Mouse (Mus musculus) telencephalon, adult 2 months (tissue): ENCODE data around the gene Dscam.

Experiments used
- DNase-seq: peaks from one replicate; pipeline ENCODE4 v3.0.0-alpha.2; 2011; ENCODE audit warnings: low read depth, low spot score

Dscam gene

DNA sequence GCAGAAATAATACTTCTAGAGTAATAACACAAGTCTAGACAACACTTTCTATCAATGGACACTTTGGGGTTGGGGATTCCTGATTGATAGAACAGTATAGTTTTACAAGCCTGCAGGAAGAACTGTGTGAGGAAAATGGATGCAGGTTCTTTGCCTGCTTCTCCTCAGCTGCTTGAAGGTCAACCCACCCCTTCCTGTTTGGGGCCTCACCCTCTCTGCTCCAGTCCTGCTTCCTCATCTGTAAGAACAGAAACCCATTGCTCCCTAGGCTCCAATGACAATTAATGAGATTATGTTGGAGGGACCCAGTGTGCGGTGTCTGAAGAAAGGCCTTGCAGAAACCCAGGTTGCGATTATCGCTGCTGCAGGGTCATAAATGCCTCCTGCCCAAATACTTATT is 446.4 kb downstream of the Dscam start:
- DNase-seq = no peak

DNA sequence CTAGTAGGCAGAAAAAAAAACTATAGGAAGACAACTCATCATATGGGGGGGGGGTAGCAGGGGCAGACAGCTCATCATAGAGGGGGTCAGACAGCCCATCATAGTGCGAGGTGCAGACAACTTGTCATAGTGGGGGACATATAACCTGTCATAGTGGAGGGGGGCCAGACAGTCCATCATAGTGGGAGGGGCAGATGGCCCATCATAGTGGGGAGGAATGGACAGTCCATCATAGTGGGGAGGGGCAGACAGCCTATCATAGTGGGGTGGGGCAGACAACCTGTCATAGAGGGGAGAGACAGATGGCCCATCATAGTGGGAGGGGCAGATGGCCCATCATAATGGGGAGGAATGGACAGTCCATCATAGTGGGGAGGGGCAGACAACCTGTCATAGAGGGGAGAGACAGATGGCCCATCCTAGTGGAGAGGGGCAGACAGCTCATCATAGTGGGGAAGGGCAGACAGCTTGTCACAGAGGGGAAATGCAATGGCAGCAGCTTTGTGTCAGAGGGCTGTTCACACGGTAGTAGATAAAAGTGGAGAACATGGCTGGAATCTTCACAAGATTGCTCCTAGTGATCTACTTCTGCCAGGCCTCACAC is 447.4 kb downstream of the Dscam start:
- no peak for DNase-seq

DNA sequence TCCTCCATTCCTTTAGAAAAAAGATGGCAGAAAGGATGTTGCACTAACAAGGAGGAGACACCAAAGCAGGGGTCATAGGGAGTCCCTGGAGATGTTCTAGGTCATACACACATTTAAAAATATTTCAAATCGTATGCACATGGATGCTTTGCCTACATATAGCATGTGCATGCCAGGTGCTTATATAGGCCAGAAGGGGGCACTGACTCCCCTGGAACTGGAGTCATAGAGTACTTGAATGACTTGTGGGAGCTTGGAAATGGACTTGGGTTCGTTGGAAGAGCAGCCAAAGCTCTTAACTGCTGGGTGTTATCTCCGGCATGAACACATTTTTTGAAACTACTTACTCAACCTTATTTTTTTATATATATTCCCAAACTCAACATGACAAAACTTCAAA is 448.4 kb downstream of the Dscam start:
- DNase-seq = no peak

DNA sequence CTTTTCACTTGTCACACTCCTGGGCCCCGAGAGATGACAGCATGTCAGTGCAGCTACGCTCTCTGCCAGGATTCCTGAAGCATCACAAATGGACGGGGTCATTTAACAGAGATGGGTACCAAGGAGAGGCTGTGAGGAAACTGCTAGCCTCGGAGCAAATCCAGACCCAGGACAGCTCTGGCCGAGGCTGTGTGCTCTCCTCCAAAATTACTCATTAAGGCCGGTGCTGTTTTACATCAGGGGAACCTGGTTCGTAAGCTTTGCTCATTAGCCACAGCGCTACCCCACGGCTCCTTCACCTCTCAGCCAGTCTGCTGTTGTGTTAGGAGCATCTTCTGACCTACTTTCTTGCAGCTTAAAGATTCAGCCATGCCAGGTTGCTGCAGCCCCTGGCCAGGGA is 449.3 kb downstream of the Dscam start:
- DNase-seq = no peak

DNA sequence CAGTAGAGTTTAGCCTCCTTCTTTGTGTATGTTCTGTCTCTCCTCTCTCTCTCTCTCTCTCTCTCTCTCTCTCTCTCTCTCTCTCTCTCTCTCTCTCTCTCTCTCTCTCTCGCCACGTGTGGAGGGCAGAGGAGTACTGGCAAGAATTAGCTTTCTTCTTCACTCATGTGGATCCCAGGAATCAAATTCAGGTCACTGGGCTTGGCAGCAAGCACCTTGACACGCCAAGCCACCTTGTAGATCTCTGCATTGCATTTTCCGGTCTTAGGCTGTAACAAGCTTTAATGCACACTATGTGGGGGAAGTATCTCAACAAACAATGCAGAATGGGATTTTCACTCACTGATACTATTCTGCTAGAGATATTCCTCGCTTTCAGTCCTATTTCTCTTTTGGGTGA is 449.9 kb downstream of the Dscam start:
- DNase-seq = no peak

DNA sequence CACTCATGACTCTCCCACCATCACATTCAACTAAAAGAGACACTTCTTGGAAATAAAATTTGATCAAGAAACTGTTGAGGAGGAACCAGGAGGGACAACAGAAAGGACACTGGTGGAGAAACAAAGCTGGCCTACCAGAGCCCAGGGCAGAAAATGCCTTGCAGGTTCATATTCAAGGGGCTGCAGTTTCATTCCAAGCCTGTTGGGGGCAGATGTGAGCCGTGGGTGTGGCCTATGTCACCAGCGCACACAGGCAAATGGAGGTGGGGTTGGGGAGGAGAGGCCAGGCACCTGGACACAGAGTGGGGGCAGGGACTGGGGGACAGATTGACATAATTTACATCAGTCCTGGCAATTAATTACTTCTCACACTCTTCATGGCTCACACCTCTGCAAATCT is 452.3 kb downstream of the Dscam start:
- no peak for DNase-seq

DNA sequence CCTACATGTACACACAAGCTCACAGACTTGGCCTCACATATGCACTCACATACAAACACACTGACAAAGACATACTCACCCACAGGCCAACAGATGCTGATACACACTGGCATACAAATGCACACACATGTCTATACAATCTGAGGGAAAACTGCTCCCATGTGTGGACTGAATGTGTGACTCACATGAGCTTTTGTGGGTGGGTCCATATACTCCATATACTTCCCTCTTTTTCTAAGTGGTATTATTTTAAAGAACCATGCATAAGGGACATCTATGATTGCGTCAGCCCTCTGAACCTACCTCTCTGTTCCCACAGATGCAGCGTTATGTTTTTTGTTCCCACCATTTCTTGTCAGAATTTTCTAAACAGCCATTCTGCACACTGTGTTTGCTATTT is 453.9 kb downstream of the Dscam start:
- DNase-seq = no peak

DNA sequence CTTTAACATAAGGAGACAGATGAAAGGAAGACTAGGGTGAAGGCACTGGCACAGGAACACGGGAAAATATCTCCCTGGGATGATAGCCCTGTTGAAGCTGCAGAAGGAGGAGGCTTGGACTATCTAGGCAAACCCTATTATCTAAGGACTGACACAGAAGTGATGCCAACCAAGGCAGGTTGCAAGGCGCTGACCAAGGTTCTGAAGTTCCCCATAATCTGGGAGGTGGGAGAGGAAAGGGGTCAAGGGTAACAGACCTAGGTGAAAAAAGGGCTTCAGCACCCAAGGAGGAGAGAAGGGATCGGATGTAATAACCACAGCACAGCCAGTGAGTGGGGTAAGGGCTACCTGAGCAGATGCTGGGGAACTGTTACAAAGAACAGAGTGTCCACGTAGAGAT is 458.6 kb downstream of the Dscam start:
- no peak for DNase-seq

DNA sequence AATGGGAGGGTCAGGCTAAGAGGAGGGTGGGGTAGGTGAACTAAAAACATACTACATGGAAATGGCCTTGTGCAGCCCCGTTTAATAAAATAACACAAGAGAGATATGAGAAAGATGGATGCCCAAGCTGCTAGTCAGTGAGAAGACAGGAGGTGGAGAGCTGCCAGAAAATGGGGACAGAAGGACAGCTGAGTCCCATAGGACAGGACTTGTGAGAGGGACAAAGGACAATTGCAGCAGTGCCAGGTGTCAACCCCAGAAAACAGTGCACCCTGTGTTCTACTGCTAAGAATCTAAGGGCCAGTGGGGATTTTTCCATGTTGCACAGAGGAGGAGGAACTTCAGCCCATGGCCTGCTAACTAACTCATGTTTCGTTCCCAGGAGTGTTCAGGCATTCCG is 470.0 kb downstream of the Dscam start:
- no peak for DNase-seq

DNA sequence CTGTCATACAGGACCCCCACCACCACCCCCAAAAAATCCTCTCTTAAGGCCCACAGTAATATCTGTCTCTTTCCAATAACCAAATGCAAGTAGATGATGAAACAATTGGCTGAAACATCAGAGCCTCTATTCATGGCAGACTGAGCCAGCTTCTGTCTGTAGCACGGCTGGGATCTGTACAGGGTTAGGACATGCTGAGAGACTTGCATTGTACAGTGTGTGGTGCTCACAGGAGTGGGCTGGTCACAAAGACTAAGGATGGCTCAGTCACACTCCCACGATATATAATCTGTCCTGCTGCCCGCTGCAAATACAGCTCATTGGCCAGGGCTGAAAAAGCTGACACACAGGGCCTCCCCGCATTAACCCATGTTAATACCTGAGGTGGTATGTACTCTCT is 474.7 kb downstream of the Dscam start:
- no peak for DNase-seq

DNA sequence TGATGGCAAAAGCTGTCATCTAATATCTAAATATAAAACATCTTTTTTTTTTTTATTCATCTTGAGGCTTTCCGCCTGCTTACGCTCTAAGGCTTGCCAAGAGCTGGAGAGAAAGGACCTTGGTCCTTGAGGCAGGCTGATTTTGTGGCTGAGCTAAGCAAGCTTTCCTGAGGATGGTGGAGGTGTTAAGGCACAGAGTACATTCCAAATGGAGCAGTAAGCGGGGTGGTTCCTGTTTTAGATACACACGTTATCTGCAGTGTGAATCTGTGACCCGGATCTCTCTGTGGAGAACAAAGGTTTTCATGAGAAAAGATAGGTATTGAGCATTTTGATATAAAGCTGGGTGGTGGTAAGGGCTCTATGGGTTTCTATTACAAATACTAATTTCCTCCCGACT is 479.0 kb downstream of the Dscam start:
- peak; percentile 74 for DNase-seq

DNA sequence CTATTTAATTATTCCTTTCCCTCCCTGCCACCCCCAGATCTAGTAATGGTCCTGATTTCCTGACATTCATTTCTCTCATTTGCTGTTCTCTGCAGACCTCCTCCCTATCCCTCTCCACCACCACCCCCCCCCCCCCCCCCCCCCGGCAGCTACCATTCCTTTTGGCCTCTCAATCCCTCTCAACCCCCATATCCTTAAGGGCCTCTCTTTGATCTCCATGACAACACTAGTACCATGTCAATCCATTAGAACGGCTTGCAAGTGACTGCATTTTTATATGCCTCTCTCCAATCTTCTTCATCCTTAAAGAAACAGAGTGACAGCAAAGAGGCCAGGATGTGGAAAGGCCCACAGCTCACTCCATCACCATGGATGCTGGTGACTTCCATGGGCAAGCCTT is 480.5 kb downstream of the Dscam start:
- DNase-seq = no peak

DNA sequence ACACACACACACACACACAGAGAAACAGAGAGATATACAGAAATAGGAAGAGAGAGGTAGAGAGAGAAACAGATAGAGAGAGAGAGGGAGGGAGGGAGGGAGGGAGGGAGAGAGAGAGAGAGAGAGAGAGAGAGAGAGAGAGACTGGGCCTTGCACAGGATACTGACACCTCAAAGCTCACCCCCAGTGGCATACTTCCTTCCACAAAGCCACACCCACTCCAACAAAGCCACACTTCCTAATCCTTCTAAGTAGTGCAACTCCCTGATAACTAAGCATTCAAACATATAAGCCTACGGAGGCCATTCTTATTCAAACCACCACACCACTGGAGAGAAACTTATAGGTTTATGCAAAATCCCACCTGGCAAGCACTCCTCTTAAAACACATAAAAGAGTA is 481.1 kb downstream of the Dscam start:
- DNase-seq = no peak

DNA sequence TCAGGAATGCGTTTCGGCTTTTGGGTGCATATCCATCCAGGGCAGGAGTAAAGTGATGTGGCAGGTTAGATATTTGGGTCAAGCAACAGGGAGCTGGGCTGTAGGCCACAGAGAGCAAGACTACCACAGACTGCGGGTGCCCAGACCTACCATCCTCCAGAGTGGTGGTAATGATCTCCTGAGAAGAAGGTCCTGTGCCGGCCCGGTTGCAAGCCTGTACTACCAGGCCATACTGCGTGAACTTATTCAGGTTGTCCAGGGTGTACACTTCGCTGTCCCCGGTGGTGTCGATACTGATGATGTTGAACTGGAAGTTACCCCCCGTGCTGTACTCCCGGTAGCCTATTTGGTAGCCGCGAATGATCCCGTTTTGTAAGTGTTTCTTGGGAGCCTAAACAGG is 485.5 kb downstream of the Dscam start:
- DNase-seq = no peak

DNA sequence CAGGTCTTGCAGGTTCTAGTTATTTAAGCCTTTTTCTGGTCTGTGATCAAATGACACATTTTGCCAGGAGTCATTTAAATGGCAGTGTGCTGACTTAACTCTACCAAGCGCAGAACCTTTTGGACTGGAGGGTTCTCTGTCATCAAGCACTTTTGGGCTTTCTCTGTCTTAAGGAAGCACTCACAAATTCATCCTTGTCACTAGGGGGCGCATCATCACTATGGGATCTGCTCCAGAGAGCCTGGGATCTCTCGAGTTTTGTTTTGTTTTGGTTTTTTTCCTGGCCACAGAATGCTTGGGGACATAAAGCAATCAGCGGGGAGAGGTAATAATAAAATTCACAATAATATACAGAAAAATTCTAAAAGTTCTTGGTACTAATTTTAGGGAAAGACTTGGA is 486.0 kb downstream of the Dscam start:
- no peak for DNase-seq

DNA sequence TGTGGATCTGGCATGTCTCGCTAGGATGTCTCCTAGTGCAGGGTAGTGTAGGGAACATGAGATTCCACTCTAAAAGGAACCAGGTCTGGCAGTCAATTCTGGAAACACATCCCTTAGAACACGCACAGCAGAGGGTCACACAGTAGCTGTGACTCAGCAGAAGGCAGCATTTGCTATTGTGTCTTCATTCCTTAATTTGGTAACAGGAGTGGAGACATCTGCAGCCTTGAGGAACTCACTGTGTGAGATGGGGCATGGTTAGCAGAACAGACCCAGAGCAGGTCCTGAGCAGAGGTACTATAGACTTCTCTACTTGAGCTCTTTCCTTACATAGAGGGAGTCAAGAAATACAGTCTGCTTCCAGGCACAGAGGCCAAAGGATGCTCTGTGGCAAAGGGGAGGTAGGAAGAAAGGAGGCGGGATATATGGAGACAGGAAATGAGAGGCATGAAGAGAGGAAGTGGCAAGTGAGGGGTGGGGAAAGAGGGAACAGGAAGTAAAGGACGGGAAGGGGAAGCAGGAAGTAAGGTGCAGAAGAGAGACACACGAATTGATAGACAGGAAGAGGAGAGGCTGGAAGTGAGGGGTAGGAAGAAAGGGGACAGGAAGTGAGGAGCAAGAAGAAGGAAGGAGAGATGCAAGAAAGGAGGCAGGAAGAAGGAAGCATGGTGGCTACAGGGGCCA is 488.1 kb downstream of the Dscam start:
- no peak for DNase-seq

DNA sequence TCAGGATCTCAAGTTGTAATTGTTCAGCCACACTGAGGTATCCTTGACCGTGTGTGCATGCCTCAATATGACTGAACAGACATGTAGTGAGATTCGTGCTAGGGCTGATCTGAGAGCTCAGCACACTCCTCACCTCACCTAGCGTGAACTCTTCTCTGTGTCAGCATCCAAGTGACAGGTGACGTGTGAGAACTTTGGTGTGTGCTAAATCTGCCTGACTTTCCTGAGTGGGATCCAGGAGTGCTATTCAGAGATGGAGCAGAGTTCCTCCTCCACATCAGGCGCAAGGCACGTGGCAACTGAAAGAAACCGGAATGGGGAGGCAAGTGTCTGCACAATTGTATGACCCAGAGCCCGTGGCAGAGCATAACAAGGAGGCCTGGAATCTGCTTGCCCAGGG is 490.6 kb downstream of the Dscam start:
- DNase-seq = no peak

DNA sequence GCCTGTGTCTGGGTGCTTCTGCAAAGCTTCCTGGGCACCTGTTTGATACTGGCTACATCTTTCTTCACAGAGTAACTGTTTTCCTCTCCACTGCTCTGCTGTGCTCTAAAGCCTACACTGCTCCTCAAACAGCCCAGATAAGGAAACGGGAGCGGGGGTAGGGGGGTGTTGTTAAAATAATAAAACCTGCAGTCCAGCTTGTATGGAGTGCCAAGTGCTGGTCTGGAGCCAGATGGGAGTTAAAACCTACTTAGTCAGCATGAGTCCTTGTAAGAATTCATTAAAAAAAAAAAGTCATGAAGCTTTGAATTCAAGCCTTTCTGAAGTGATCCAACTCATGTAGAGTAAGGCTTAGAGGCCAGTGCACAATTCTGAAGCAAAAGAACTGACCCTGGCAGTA is 493.1 kb downstream of the Dscam start:
- no peak for DNase-seq

DNA sequence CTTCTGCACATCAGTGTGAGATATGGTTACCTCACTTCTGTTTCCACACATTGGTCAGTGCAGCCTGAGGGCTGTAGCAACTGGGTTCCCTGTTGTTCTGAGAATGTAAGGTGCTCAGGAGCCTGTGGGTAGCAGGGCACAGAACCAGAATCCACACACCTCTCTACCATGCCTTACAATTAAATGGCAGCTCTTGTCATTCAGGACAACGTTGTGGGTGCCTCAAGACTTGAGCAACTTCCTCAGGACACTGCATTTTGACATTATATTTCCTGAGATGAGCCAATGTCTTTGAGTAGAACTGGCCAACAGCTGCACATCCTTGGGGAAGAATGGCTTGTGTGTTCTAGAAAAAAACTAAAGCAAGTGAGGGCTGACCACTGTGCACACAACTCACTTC is 493.9 kb downstream of the Dscam start:
- DNase-seq = no peak

DNA sequence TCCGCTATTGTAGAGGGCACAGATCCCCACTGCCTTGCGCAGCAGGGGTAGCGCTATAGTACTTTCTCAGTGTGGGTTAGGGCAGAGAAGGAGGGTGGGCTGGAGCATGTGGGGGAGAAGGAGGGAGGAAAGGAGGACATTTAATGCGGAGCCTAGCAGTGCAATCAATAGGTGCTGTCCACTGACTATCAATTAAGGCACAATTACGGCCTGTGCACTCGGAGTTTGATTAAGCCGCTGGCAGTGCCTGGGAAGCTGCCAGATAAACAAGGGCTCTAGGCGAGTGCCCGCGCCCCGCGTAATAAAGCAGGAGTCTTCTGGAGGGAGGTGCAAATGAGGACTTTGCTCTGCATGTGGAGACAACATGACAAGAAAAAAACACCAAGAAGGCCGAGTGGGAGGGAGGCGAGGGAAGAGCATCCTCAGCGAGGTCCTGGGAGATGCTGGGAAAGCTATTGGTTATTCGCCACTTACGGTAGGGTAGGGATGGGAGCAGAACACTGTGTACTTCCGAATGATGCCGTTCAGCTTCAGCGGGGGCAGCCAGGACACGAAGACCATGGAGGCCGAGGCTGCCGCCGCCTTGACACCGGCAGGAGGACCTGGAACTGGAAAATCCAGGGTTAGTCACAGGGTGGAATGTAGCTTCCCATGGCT is 497.2 kb downstream of the Dscam start:
- no peak for DNase-seq

DNA sequence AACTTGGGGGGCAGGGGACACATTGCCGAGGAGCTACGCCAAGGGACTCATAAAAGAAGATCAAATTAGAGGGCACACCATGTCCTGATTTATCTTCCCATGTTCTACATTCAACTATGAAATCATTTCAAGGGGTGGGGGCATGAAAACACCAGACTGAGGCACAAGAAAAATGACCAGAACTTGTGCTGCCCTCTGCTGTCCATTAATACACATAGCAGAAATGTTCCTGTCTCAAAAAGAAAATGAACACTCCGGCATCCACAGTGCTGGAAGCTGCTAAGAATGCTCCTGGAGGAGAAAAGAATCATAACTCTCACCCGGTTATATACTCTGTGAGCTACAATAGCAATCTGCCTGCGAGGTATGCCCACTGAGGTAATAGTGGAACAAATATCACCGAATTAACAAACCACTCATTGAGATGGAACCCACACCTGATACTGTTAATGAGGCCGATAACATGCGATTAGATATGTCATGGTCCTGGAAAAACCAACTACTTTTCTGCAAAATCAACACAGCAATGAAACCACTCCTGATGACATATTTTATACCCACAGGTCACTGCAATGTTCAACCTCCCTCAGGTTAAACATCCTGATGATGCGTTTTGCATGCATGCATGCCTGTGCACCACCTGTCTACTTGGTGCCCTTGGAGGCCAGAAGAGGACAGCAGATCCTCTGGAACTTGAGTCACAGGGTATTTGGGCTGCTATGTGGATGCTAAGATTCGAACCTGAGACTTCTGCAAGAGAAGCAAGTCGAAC is 498.8 kb downstream of the Dscam start:
- DNase-seq = no peak

DNA sequence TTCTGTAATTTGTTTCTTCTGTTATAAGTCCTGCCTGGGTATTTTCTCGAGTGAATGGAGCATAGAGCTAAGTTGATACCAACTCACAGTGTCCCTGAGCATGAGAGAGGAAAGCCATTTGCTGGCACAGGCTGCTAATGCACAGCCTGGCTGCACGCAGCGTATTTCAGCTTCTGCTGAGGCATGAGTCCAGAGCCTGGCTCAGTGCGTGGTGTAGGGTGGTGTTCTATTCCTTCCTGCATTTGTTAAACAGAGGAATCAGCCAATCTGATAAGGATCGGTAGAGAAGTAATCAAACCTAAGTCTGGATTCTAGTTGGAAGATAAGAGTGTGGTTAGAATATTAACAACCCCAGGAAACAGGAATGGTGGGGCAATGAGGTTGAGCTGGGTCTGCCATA is 500.8 kb downstream of the Dscam start:
- DNase-seq = no peak

DNA sequence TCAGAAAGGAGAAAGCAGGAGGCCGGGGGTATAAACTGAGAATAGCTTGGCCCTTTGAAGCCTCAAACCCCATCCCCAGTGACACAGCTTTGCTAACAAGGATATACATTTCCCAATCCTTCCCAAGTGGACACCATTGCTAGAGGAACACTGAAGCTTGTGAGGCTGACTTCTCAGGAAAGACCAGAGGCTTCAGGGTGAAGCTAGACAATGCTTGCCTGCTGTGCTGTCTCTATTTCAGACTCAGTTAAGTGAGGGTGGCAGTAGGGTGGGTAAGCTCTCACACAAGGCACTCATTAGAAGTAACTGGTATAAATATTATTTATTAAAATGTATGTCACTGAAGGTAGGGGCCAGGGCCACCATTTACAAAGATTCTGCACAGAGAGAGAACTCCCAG is 502.1 kb downstream of the Dscam start:
- DNase-seq = no peak
